Mouse (Mus musculus) CH12.LX (cell line): Measurements from ENCODE around the gene Shank3.

Source experiments
- CTCF ChIP-seq, 2 experiments: IDR thresholded peaks in 1 of 2; conservative IDR thresholded peaks in 1 of 2; 2 replicates each; pipeline ENCODE4 v1.5.1; 2011 to 2012; ENCODE audit warnings: low read depth in 2 of 2, low read length in 2 of 2, improper control_type of control experiment in 1 of 2, inconsistent platforms in 1 of 2, mild to moderate bottlenecking in 1 of 2, moderate library complexity in 1 of 2
- E2F4 ChIP-seq: IDR thresholded peaks from 2 replicates; pipeline ENCODE4 v1.6.1; 2011; ENCODE audit warnings: low read depth, low read length, improper control_type of control experiment; ENCODE audit not compliant: insufficient replicate concordance
- EP300 ChIP-seq: IDR thresholded peaks from 2 replicates; pipeline ENCODE4 v1.6.1; 2011; ENCODE audit warnings: low read length, improper control_type of control experiment
- IRF4 ChIP-seq: IDR thresholded peaks from 2 replicates; pipeline ENCODE4 v1.6.1; 2014; ENCODE audit warnings: low read depth, mild to moderate bottlenecking, inconsistent platforms, low read length, improper control_type of control experiment
- MAFK ChIP-seq: IDR thresholded peaks from 2 replicates; pipeline ENCODE4 v1.6.1; 2011; ENCODE audit warnings: low read length, improper control_type of control experiment; ENCODE audit not compliant: insufficient replicate concordance
- MAZ ChIP-seq: IDR thresholded peaks from 2 replicates; pipeline ENCODE4 v1.6.1; 2012; ENCODE audit warnings: low read depth, mild to moderate bottlenecking, inconsistent platforms, low read length, improper control_type of control experiment, moderate library complexity
- MYC ChIP-seq: IDR thresholded peaks from 2 replicates; pipeline ENCODE4 v1.6.1; 2011; ENCODE audit warnings: low read depth, mild to moderate bottlenecking, improper control_type of control experiment, low read length
- NRF1 ChIP-seq: IDR thresholded peaks from 2 replicates; pipeline ENCODE4 v1.6.1; 2014; ENCODE audit warnings: low read depth, mild to moderate bottlenecking, inconsistent platforms, low read length, improper control_type of control experiment, moderate library complexity
- POLR2A ChIP-seq: IDR thresholded peaks from 2 replicates; pipeline ENCODE4 v1.6.1; 2011; ENCODE audit warnings: low read depth, mild to moderate bottlenecking, improper control_type of control experiment, low read length
- RAD21 ChIP-seq: IDR thresholded peaks from 2 replicates; pipeline ENCODE4 v1.6.1; 2011; ENCODE audit warnings: low read depth, mild to moderate bottlenecking, low read length, improper control_type of control experiment, moderate library complexity
- SMC3 ChIP-seq: IDR thresholded peaks from 2 replicates; pipeline ENCODE4 v1.6.1; 2011; ENCODE audit warnings: low read depth, low read length, improper control_type of control experiment
- TCF12 ChIP-seq: IDR thresholded peaks from 2 replicates; pipeline ENCODE4 v1.6.1; 2014; ENCODE audit warnings: low read depth, mild to moderate bottlenecking, inconsistent platforms, low read length, improper control_type of control experiment
- UBTF ChIP-seq: IDR thresholded peaks from 2 replicates; pipeline ENCODE4 v1.6.1; 2012; ENCODE audit warnings: low read depth, mild to moderate bottlenecking, inconsistent platforms, low read length, improper control_type of control experiment, moderate library complexity

DNA sequence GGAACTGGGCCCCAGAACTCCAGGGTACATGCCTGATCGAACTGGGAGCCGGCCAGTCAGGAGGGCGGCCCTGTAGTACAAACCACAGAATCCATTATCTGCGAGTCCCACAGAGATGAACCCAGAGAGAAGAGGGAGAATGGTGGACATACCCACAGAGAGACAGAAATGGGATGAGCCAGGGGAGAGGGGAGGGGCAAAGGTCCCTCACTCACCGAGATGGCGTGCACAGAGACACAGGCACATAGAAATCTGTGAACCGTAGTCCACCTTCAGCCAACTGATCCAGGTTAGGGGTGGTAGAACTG lies 24.2 kb upstream of the Shank3 start:
- TF ChIP-seq SMC3 (no peak), NRF1 (no peak), UBTF (no peak), RAD21 (no peak), CTCF (conservative IDR thresholded peaks at IDR 0.05 in 1 of 2, IDR thresholded peaks at IDR 0.05 in 1 of 2; ENCODE audit: low read depth in 2 of 2, low read length in 2 of 2) (no peak), POLR2A (no peak), MAZ (no peak), EP300 (no peak), MAFK (no peak), IRF4 (no peak), MYC (no peak), E2F4 (no peak), TCF12 (no peak)
